Mouse (Mus musculus): Measurements from ENCODE around the gene Tpd52l2. TPM values are rescaled to one million over a fixed set of nuclear protein-coding genes. Genes with fewer than 3 reads are reported as not detected.

The Tpd52l2 gene
- 95.7 and 115 TPM in 2 replicates for polyA plus RNA-seq (2021; fragmentation: Nextera tagmentation)
- long read RNA-seq, experiment 1, transcript Tpd52l2-204 (6 exons, 3,475 nt) = minor isoform, 36 of 423 reads
- long read RNA-seq, experiment 1, transcript Tpd52l2-202 (7 exons, 1,799 nt) = major isoform, 59 of 423 reads
- long read RNA-seq, experiment 1, transcript Tpd52l2-201 (7 exons, 2,950 nt) = minor isoform, 41 of 423 reads
- long read RNA-seq, experiment 1, transcript Tpd52l2-203 (9 exons, 985 nt) = minor isoform, 47 of 423 reads
- long read RNA-seq, experiment 1, partial matches to known transcripts = 17 of 423 reads
- long read RNA-seq, experiment 1, other reads (novel, unspliced or antisense) = 195 of 423 reads
- long read RNA-seq, experiment 2, transcript Tpd52l2-202 (7 exons, 1,799 nt) = major isoform, 12 of 103 reads
- long read RNA-seq, experiment 2, transcript Tpd52l2-203 (9 exons, 985 nt) = minor isoform, 9 of 103 reads
- long read RNA-seq, experiment 2, transcript Tpd52l2-201 (7 exons, 2,950 nt) = major isoform, 12 of 103 reads
- long read RNA-seq, experiment 2, partial matches to known transcripts = 1 of 103 reads
- long read RNA-seq, experiment 2, other reads (novel, unspliced or antisense) = 60 of 103 reads

GRCm38 (mm10) chr2:181496831-181497547, at the start of gene Tpd52l2:
TSS of gene Tpd52l2 (plus strand) at chr2:181497142.

GRCm38 (mm10) chr2:181459153-181459672, 37.7 kb upstream of the Tpd52l2 start, which contains the start of gene Zbtb46:
TSS of gene Zbtb46 (minus strand) at chr2:181459426.

GRCm38 (mm10) chr2:181493156-181493927, 3.6 kb upstream of the Tpd52l2 start, which contains the start of gene Abhd16b:
TSS of gene Abhd16b (plus strand) at chr2:181493206.

GRCm38 (mm10) chr2:181520118-181520935, 23.4 kb downstream of the Tpd52l2 start, which contains the start of gene Dnajc5:
TSS of gene Dnajc5 (plus strand) at chr2:181520485.

Other genes starting within 250 kb of the Tpd52l2 start
- 1.7 and 4.5 TPM in 2 replicates for gene Gmeb2, start 209.1 kb upstream of the Tpd52l2 start, polyA plus RNA-seq (2021; fragmentation: Nextera tagmentation)
- gene Stmn3, start 182.6 kb upstream of the Tpd52l2 start, polyA plus RNA-seq (2021; fragmentation: Nextera tagmentation) = 1,269 and 1,330 TPM in 2 replicates
- gene Rtel1, start 177.4 kb upstream of the Tpd52l2 start, polyA plus RNA-seq (2021; fragmentation: Nextera tagmentation) = 2.6 and 3.0 TPM in 2 replicates
- gene Zgpat, start 132.2 kb upstream of the Tpd52l2 start, polyA plus RNA-seq (2021; fragmentation: Nextera tagmentation) = 20.7 and 23.8 TPM in 2 replicates
- gene Arfrp1, start 131.7 kb upstream of the Tpd52l2 start, polyA plus RNA-seq (2021; fragmentation: Nextera tagmentation) = 52.6 and 74.6 TPM in 2 replicates
- 3.3 and 5.9 TPM in 2 replicates for gene Lime1, start 117.1 kb upstream of the Tpd52l2 start, polyA plus RNA-seq (2021; fragmentation: Nextera tagmentation)
- gene Zbtb46, start 37.7 kb upstream of the Tpd52l2 start, polyA plus RNA-seq (2021; fragmentation: Nextera tagmentation) = 3.4 and 3.7 TPM in 2 replicates
- gene Abhd16b, start 3.9 kb upstream of the Tpd52l2 start, polyA plus RNA-seq (2021; fragmentation: Nextera tagmentation) = not detected in 2 replicates
- gene Dnajc5, start 23.3 kb downstream of the Tpd52l2 start, polyA plus RNA-seq (2021; fragmentation: Nextera tagmentation) = 117 and 129 TPM in 2 replicates
- 28.6 and 32.5 TPM in 2 replicates for gene Uckl1, start 87.8 kb downstream of the Tpd52l2 start, polyA plus RNA-seq (2021; fragmentation: Nextera tagmentation)
- 27.5 and 46.4 TPM in 2 replicates for gene Prpf6, start 94.7 kb downstream of the Tpd52l2 start, polyA plus RNA-seq (2021; fragmentation: Nextera tagmentation)
- gene Zfp512b, start 95.7 kb downstream of the Tpd52l2 start, polyA plus RNA-seq (2021; fragmentation: Nextera tagmentation) = 8.0 and 18.5 TPM in 2 replicates
- gene Samd10, start 102.1 kb downstream of the Tpd52l2 start, polyA plus RNA-seq (2021; fragmentation: Nextera tagmentation) = 19.1 and 21.8 TPM in 2 replicates
- not detected in 2 replicates for gene Gm29797, start 159.9 kb downstream of the Tpd52l2 start, polyA plus RNA-seq (2021; fragmentation: Nextera tagmentation)
- 2.4 and 3.0 TPM in 2 replicates for gene Sox18, start 174.5 kb downstream of the Tpd52l2 start, polyA plus RNA-seq (2021; fragmentation: Nextera tagmentation)
- gene Tcea2, start 183.2 kb downstream of the Tpd52l2 start, polyA plus RNA-seq (2021; fragmentation: Nextera tagmentation) = 52.7 and 76.3 TPM in 2 replicates
- gene Rgs19, start 196.8 kb downstream of the Tpd52l2 start, polyA plus RNA-seq (2021; fragmentation: Nextera tagmentation) = 32.3 and 45.8 TPM in 2 replicates
- gene Lkaaear1, start 201.3 kb downstream of the Tpd52l2 start, polyA plus RNA-seq (2021; fragmentation: Nextera tagmentation) = not detected in 2 replicates
- 19.1 and 27.8 TPM in 2 replicates for gene Oprl1, start 217.9 kb downstream of the Tpd52l2 start, polyA plus RNA-seq (2021; fragmentation: Nextera tagmentation)

Data from left cerebral cortex, adult 6 months (tissue).